Mouse (Mus musculus): ENCODE data around the gene Phb2.
A peak's percentile ranks its signal among the peaks of the same experiment; 100 is the strongest.

The Phb2 gene

DNA sequence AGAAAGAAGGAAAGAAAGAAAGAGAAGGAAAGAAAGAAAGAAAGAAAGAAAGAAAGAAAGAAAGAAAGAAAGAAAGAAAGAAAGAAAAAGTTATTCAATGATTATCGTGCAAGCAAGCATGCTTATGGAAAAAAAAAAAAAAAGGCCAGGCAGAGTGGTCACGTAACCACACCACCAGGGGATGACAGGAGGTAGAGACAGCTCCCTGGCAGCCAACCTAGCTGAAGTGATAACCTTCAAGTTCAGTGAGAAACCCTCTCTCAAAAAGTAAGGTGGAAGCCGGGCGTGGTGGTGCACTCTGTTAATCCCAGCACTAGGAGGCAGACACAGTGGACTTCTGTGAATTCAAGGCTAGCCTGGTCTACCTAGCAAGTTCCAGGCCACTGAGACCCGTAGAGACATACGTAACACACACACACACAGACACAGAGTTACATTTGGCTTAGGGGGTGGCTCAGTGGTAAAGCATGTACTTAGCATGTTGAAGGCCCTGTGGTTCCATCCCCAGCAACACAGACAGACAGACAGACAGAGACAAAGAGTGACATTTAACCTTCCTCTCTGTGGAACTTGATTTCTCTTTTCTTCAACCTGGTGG is 10.8 kb downstream of the Phb2 start:
- DNase-seq (ENCODE audit: low spot score in 2 of 2), result no peak

DNA sequence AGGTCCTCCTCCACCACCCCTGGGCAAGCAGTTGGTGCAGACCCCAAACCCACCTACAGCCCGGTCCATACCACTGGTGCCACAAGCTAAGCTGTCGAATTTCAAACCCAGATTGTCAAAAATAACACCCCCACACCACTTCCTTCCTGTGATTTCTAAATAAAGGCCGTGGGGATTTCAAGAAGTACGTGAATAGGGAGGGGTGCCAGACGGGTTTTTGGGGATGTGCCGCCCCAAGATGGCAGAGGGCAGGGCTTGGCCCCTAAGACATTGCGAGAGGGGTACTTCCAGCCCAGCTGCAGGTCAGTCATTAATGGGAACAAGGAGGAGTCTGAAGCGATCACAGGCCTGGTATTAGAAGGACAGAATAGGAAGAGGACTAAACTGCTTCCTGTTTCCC is 11.4 kb downstream of the Phb2 start:
- DNase-seq (ENCODE audit: low spot score in 2 of 2), result peak; percentile 81 to 89

DNA sequence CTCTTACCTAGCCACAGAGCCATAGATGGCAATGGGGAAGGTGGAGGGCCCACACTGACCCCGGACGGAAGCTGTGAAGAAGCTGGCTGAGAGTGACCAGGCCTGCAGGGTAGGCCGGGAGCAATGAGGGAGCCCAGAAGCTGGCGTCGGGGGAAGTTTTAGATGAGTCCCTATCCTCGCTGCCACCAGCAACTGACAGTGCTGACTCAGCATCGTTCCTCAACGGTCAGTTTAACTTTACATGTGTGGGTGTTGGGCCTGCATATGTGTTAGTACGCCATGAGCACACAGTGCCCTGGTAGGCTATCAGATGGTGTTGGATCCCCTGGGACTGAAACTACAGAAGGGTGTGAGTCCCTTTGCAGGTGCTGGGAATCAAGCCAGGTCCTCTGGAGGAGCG is 12.3 kb downstream of the Phb2 start:
- DNase-seq (ENCODE audit: low spot score in 2 of 2), result no peak

DNA sequence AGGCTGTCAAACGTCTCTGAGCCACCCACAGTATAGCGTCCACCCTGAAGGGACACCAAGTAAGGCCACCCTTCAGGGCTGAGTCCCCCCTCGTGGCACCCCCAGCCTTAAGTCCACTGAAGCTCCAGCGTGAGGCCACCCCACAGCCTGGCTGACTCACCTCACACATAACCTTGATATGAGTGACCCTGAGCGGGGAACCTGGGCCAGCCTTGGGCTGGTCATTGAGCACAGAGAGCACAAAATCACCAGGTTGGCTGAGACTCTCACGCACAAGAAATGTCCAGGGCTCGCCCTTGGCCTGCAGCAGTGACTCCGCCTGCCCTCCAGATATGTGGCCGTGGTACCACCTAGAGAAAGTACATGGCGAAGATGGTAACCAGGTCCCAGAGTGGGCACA is 16.5 kb downstream of the Phb2 start:
- no peak for DNase-seq (ENCODE audit: low spot score in 2 of 2)

DNA sequence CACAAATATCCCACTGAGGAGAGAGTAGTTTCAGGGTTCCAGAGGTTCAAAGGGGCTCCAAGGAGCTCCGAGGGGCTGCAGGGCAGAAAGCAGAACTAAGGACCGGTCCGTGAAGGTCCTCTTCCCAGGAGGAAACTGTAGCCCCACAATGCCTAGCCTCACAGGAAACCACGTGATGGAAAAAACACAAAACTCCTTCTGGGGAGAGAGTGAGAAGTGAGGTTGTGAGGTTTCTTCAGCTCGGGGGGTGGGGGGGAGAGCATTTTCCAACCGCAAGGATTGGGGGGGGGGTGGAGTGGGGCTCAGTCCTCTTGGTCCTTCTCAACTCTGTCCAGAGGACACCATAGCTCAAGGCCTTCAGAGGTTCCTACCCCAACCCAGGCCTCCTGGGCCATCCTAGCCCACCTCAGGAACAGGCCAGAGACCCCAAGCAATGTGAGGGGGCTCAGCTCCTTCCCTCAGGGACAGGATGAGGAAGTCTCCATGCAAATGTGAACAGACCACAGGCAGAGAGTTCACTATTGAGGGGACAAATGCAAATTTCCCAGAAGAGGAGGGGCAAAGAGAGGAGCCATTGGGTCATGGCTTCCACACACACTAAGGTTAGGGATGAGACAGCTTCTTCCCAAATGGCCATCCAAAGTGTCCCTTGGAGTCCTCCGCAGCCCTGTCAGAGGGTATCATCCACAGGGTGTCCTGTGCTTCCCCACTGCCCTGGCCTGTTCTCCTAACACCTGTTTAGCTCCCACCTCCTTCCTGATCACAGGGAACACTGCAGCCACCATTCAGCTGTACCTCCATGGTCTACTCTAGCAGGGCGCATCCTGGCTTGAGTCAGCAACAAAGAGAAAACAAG is 17.9 kb downstream of the Phb2 start:
- peak; percentile 54 to 55 for DNase-seq (ENCODE audit: low spot score in 2 of 2)

DNA sequence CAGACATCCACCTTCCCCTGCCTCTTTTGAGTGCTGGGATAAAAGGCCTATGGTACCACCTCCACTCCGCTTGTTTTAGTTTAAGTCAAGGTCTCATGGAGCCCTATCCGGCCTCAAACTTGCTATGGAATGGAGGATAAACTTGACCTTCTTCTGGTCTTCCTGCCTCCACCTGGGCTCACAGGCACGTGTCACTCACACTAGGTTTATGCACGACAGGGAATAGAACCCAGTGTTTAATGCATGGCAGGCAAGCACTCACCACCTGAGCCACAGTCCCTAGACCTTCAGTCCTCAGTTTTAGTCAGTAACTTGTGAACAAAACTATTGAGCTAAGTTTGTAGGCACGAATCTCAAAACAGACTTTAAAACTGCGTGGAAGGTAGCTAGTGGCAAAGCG is 18.9 kb downstream of the Phb2 start:
- no peak for DNase-seq (ENCODE audit: low spot score in 2 of 2)

DNA sequence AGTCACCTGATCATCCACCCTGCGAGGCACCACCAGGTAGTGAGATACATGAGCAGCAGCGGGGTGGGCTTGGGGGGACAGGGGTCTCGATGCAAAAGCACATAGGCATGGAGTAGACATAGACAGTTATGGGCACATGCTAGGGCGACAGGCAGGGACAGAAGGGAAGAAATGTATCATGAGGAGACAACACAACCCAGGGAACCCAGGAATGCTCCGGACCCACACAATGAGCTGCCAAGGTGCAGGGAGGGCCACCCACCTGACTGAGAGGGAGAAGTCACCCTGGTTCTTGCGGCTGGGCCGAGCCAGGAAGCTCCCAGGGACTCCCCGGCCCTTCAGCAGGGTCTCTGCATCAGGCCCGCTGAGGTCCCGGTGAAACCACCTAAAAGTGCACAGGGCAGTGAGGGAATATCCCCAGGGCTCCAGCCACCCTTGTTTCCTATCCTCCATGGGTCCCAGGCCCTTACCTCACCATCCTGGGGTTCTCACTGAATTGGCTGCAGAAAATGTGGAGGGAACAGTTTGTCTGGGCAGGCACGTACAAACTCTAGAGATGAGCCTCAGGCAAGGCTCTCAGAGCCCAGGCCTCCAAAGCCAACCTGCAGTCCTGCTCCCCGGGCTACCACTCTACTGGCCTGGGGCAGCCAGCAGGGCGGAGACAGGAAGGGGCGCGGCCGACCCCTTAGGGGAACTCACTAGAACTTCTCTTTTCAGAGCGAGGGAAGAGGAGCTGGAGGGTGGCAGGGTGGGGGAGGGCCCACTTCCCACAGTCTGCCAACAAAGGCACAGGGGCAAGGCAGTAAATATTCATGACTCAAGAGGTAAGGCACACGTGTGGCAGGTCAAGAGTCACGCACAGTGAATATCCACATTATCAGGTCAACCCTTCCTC is 20.6 kb downstream of the Phb2 start:
- peak; percentile 67 to 81 for DNase-seq (ENCODE audit: low spot score in 2 of 2)

DNA sequence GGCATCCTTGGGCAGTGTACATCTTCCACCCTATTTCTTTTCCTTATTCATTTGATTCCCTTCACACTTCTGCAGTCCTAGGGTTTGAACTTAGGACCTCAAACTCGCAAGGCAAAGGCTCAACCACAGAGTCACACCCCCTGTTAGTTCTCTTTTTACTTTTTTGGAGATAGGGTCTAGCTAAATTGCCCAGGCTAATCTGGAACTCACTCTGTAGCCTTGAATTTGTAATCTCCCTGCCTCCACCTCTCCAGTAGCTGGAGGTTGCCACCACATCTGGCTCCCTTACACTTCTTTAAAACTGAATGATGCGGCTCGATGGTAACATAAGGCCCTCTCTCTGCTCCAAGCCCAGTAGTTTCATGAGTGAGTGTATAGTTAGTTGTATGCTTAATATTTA is 22.3 kb downstream of the Phb2 start:
- DNase-seq (ENCODE audit: low spot score in 2 of 2), result no peak

DNA sequence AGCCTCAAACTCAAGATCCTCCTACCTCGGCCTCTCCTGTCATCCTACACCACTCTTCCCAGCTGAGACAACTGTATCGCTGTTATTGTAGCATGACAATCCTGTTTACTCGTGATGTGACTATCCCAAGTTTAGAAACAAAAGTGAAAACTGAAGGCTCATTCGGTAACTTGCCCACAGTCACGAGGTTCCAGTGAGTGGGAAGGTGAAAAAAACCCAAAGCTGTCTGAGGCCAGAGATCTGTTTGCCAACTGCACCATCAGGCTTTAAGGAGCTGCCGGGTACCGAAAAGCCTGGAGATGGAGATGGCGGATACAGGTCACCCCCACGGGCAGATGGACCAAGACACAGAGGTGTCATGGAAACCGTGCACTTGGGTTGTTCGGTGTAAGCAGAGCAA is 24.9 kb downstream of the Phb2 start:
- no peak for DNase-seq (ENCODE audit: low spot score in 2 of 2)

DNA sequence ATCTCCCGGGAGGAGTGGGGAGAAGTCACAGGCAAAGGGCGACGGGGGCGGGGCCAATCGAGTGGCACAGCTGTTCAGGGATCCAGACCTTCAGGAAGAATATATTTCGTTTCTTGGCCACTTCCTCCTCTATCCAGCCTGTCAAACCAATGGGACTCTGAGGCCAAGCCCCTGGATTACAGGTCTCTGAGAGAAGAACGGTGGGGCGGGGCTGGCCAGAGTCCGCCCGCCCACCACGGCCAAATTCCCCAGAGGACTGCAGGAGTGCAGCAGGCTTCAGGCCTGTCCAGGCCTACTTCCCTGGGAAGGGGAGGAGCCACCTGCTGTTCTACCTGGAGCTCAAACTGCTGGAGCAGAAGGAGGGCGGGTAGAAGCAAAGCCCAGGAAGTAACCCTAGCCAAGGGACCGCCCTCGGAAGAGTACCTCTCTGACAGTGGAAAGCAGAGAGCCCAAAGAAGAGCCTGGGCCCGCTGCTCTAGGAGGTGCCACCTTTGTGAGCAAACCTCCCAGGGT is 26.4 kb downstream of the Phb2 start, which contains the start of gene Ptpn6:
TSS of gene Ptpn6 (minus strand) at position 204 of the 513 bp plus-strand sequence.
- DNase-seq (ENCODE audit: low spot score in 2 of 2), result no peak

DNA sequence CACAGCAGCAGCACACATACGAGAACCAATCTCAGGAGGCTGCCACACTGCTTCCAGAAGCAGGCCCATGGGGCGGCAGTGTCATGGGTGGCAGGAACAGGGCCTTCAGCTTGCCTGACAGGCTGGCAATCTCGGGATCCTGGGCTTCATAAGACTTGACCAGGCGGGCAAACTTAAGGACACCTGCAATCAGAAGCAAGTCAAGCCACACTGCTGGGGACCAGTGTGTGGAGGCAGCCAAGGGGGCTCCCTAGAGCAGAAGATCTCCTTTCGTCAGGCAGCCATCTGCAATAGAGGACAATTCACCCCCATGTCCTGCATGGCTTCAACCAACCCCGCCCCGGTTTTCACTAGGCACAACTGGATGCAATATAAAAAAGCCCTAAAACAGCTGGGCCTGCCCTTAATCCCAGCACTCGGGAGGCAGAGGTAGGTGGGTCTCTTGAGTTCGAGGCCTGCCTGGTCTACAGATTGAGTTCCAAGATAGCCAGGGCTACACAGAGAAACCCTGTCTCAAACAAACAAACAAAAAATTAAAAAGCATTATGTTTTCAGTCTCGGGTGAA is 27.2 kb downstream of the Phb2 start:
- no peak for DNase-seq (ENCODE audit: low spot score in 2 of 2)

DNA sequence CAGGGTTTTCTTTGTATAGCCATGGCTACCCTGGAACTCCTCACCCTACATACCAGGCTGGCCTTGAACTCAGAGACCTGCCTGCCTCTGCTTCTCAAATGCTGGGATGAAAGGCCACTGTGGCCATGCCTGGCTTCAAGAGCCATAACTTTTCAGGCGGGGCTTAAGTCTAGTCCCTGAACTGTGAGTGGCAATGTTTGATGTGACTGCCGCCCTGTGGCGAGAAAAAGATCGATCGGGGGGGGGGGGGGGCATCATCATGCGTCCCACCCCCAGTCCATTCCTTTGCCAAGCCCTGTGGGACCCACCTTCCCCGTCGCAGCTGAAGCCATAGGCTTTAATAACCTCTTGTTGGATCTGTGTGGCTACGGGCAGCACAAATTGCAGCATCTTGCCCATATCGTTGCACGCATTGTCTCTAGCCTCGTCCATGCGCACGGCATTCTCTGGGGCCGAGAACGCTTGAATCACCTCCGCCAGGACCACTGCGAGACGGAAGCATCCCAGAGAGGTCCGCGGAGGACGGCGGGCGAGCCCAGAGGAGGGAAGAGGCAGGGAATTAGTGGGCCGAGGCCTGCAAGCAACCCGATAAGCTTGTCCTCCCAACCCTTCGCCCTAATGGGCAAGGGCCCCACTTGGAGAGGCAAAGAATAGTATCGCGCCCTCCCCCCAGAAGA is 28.2 kb downstream of the Phb2 start:
- DNase-seq (ENCODE audit: low spot score in 2 of 2), result no peak

DNA sequence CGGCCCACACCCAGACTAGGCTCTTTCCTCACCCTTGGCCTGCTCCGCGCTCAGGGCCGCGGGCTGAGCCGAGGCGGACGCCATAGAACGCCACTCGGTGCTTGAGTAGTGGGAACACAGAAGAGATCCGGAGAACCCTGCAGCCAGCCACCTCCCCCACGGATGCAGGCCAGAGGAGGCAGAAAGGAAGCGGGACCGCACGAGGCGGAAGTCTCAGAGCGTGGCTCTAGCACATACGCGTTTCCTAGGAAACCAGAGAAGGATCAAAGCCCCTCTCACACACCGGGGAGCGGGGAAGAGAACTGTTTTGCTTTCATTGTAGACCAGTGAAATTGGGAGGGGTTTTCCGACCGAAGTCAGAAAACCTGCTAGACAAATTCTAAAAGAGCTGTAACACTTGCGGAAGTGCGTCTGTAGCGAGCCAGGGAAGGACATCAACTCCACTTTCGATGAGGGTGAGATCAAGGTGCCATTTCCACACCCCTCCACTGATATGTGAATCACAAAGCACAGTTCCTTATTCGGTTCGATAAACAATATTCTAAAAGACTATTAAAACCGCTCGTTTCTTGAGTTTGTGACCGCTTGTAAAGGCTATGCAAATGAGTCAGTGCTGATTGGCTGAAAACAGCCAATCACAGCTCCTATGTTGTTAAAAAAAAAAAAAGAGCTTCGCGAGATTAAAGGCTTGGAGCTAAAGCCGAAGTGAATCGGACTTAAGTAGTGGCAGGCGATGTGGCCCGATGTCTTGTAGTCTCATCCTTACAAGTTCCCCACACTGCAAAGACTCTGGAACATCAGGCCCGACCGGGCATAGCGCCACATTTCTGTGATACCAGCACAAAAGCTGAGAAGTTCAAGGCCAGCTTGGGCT is 29.0 kb downstream of the Phb2 start, which contains the start of gene Grcc10:
TSS of gene Grcc10 (minus strand) at position 487 of the 874 bp plus-strand sequence.
- DNase-seq (ENCODE audit: low spot score in 2 of 2), result peak; percentile 89 to 93

DNA sequence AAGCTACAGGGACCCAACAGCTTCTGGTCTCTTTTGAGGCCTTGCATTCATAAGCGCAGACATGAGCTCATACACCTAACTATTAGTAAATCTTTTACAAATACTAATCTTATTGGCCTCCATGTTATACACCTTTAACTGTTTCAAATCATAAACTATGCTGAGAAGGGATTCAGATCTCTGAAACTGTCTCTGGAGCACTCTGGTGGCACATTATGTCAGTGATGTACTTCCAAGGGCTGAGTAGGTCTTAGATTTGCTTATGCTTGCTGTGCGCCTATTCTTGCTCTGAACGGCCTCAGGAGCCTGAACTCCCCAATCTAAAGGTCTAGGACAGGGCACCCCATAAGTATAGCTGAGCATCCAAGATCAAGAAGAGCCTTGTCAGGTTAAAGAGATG is 29.7 kb downstream of the Phb2 start:
- no peak for DNase-seq (ENCODE audit: low spot score in 2 of 2)

DNA sequence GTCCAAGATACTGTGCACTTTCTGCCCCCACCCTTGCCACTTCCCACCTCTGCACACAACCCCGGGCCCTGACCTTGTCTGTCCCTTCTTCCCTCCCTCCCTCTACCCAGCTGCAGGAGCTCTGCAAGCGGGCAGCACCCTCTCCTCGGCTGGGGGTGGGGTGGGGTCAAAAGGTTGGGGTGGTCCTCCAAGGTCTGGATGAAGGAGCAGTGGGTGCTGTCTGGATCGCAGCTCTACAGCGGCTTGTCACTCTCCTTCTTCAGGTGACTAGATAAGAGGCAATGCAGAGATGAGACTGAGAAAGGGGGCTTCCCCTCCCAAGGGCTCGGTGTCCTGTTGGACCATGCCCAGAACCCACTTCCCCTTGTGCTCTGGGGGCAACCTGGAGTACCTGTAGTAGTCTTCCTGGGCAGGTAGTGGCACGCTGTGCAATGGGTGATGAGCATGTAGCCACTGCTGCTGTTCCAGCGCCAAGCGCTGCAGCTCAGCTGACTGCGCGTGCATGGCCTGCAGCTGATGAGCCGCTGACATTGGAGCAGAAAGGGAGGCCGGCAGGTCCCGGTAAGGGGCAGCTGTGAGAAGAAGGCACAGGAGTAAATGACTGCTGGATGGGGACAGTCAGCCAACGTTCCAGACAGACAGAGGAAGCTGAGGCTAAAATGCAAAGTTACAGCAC is 30.8 kb downstream of the Phb2 start:
- no peak for DNase-seq (ENCODE audit: low spot score in 2 of 2)

DNA sequence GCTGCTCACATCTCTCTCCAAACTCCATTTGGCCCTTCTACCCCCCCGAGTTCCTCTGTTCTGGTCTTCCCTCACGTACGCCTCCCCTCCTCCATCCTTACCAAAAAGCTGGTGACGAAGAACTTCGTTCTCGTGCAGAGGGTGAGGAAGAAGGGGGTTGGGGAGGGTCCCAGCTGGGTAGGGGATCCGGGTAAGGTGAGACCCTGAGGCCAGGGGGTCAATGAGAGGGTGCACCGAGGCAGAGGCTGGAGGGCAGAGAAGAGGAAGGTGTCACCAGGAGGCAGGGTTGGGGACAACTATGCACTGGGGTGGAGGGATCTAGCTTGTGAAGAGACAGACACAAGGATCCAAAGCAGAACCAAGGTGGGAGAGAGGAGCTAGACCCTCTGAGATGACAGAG is 31.5 kb downstream of the Phb2 start:
- no peak for DNase-seq (ENCODE audit: low spot score in 2 of 2)

DNA sequence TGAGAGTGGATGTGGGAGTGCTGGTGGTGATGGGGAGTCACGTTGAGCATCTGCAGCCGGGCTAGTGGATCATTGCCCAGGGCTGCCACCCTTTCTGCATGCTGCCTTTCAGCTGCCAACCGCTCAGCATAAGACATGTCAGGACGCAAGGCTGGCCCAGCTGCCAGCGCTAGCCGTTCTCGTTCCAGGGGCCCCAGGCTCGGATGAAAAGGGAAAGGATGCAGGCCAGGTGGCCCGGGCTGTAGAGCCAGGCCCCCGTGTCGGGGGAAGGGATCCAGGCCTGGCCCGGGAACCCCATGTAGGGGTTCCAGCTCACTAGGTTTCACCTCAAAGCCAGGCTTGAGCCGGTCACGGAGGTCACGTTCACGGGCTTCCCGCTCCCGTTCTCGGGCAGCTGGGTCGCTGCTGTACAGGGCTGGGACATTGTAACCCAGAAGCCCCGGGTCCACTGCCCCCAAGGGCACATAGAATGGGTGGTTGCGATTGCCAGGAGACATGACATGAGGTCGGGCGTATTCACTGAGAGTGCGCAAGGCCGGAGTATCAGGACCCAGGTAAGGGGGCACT is 32.7 kb downstream of the Phb2 start:
- DNase-seq (ENCODE audit: low spot score in 2 of 2), result no peak

DNA sequence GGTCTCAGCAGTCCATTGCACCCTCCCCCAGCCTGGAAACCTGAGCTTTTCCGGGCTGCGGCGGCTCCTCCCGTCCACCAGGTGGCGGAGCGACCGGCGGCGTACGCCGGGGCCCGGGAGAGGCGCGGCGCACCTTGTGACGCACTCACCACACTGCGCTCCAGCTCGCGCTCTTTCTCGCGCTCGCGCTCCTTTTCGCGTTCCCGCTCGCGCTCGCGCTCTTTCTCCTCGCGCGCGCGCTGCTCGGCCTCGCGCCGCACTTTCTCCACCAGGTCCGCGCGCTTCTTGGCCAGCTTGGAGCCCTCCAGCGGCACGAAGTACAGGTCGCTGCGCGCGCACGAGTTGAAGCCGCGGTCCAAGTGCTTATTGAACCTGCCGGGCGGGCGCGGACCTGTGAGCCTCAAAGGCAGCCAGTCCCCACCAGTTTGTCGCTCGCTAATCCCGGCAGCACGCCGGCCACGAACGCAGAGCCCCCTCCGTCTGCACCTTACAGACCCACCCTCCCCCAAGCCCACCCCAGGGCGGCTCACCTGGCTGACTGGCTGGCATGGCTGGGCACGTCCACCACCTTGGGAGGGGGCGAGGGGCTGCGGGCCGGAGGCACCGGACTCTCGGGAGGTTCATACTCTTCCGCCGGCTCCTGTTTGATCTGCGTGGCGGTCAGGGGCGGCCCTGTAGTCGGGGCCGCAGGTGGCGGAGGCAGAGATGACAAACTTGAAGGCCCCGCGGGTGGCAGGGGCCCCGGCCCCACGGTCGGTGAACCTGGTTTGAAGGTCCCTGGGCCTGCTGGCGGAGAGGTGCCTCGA is 33.6 kb downstream of the Phb2 start:
- peak; percentile 93 to 95 for DNase-seq (ENCODE audit: low spot score in 2 of 2)

DNA sequence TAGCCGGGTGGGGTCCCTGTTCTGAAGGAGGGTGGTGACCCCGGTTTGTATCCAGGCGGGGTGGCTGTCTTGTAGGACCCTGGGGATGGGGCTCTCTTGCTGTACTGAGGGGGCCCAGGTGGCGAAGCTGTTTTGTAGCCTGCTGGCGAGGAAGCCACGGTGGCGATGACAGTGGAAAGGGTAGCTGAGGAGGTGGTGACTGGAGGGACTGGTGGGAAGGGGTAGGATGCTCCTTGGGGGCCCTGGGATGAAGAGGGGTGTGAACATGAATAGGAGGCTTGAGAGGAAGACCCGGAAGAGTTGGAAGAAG is 34.1 kb downstream of the Phb2 start:
- DNase-seq (ENCODE audit: low spot score in 2 of 2), result no peak

All from natural killer cell, adult 2 months (primary cell).